22 mouse cellular contexts compared by ENCODE assay signal in the genomic region with DNA sequence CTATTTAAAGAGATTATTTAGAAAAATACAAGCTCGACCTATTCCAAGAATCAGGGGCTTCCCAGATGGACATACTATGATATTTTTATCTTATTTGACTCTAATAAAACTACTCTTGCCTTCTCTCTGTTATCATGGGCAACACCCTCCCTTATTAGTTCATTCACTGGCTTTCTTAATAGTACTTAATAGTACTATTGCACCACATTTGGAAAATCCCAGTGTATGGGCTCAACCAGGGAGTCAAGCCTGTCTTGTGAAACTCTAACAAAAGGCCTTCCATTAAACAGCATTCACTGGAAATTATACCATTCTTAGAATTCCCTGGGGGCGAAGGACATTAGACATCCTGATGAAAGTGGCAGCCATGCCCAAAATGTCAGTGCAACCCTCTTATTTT.
"Had no signal": no experiment of that assay in that cellular context is flagged by ENCODE, and none has a peak within 500 bp of the region (broad histone marks: within the 10 kb centered on the region; RNA-seq: fewer than 3 reads in every experiment).

No protein-coding gene starts in this region.

- ATAC-seq: liver, postnatal 0 days; midbrain, embryonic 13.5 days had no signal

- H3K27ac ChIP-seq: kidney, embryonic 15.5 days; limb, embryonic 12.5 days; limb, embryonic 15.5 days; liver, embryonic 14.5 days; lung, embryonic 15.5 days; midbrain, embryonic 10.5 days; midbrain, embryonic 13.5 days; neural tube, embryonic 12.5 days; neural tube, embryonic 15.5 days; stomach, postnatal 0 days had no signal

- H3K36me3 ChIP-seq: kidney, embryonic 15.5 days; limb, embryonic 12.5 days; limb, embryonic 15.5 days; lung, embryonic 15.5 days; midbrain, embryonic 10.5 days; midbrain, embryonic 13.5 days; neural tube, embryonic 12.5 days; neural tube, embryonic 15.5 days had no signal

- H3K9me3 ChIP-seq: kidney, embryonic 15.5 days; limb, embryonic 12.5 days; limb, embryonic 15.5 days; lung, embryonic 15.5 days; megakaryocyte, embryonic 14.5 days; midbrain, embryonic 10.5 days; midbrain, embryonic 13.5 days; neural tube, embryonic 12.5 days; neural tube, embryonic 15.5 days had no signal

- H3K4me1 ChIP-seq: kidney, embryonic 15.5 days; limb, embryonic 12.5 days; limb, embryonic 15.5 days; lung, embryonic 15.5 days; megakaryocyte, embryonic 14.5 days; midbrain, embryonic 10.5 days; midbrain, embryonic 13.5 days; neural tube, embryonic 12.5 days; neural tube, embryonic 15.5 days had no signal

- DNase-seq: kidney, adult 2 months; kidney, postnatal 10 days; kidney, postnatal 36 days; liver, postnatal 0 days; right cerebral cortex, adult 18-20 months; right cerebral cortex, postnatal 14 days; right cerebral cortex, postnatal 4 days; thymus, adult 2 months; thymus, postnatal 14 days; thymus, postnatal 4 days had no signal

- H3K4me3 ChIP-seq: kidney, embryonic 15.5 days; limb, embryonic 12.5 days; limb, embryonic 15.5 days; lung, embryonic 15.5 days; megakaryocyte, embryonic 14.5 days; midbrain, embryonic 10.5 days; midbrain, embryonic 13.5 days; neural tube, embryonic 12.5 days; neural tube, embryonic 15.5 days had no signal

- H3K27me3 ChIP-seq: limb, embryonic 15.5 days; lung, embryonic 15.5 days; midbrain, embryonic 13.5 days; neural tube, embryonic 12.5 days; neural tube, embryonic 15.5 days had no signal

- H3K4me2 ChIP-seq: kidney, embryonic 15.5 days; limb, embryonic 12.5 days; limb, embryonic 15.5 days; liver, embryonic 11.5 days; lung, embryonic 15.5 days; midbrain, embryonic 13.5 days; neural tube, embryonic 12.5 days; neural tube, embryonic 15.5 days had no signal

- H3K9ac ChIP-seq: kidney, embryonic 15.5 days; limb, embryonic 12.5 days; limb, embryonic 15.5 days; liver, embryonic 14.5 days; liver, postnatal 0 days; lung, embryonic 15.5 days; midbrain, embryonic 13.5 days; neural tube, embryonic 12.5 days; neural tube, embryonic 15.5 days had no signal
